16 mouse cellular contexts compared by ENCODE assay signal in the genomic region with DNA sequence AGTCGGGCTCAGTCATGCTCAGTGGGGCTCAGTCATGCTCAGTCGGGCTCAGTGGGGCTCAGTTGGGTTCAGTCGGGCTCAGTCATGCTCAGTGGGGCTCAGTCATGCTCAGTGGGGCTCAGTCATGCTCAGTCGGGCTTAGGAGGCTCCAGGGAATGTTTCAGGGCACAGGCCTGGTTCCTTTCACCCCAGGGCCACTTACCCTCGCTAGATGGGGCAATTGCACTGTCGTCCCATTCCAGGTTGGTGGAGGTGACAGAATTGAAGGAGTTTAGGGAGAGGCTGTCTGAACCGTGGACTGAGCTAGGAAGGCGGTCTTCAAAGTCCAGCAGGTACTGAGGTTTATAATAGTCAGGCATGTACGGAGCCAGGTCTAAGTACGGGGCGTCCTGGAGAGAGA. TPM values are rescaled to one million over a fixed set of nuclear protein-coding genes. Genes with fewer than 3 reads are reported as not detected.
"Had no signal": no experiment of that assay in that cellular context is flagged by ENCODE, and none has a peak within 500 bp of the region (broad histone marks: within the 10 kb centered on the region; RNA-seq: fewer than 3 reads in every experiment).

No protein-coding gene starts in this region.

- H3K27me3 ChIP-seq: liver, embryonic 12.5 days; megakaryocyte, embryonic 14.5 days; midbrain, embryonic 15.5 days; neural tube, embryonic 12.5 days had no signal

- H3K9me3 ChIP-seq: limb, embryonic 10.5 days; liver, embryonic 12.5 days; megakaryocyte, embryonic 14.5 days; midbrain, embryonic 15.5 days; neural tube, embryonic 12.5 days had no signal

- H3K4me2 ChIP-seq: liver, embryonic 12.5 days; midbrain, embryonic 11.5 days; midbrain, embryonic 15.5 days; neural tube, embryonic 12.5 days had no signal

- H3K4me3 ChIP-seq: limb, embryonic 10.5 days; liver, embryonic 12.5 days; midbrain, embryonic 15.5 days; neural tube, embryonic 12.5 days had no signal

- H3K27ac ChIP-seq: limb, embryonic 10.5 days; liver, embryonic 12.5 days; macrophage; midbrain, embryonic 15.5 days; neural tube, embryonic 12.5 days had no signal

- H3K9ac ChIP-seq: liver, embryonic 12.5 days; midbrain, embryonic 15.5 days; neural tube, embryonic 12.5 days had no signal

- H3K4me1 ChIP-seq: liver, embryonic 12.5 days had no signal

- ATAC-seq: liver, embryonic 12.5 days; midbrain, embryonic 15.5 days had no signal

- DNase-seq: kidney, adult 9 months; lung, postnatal 14 days; thymus, adult 18-20 months; thymus, postnatal 25 days had no signal

RNA-seq across cellular contexts. Expression of gene Slc25a34, which starts 15.9 kb away (rescaled TPM):
- total RNA-seq: monocyte, adult 5-6 weeks had no signal
- polyA plus RNA-seq: liver, embryonic 12.5 days; midbrain, embryonic 11.5 days; neural tube, embryonic 12.5 days had no signal

RNA-seq across cellular contexts. Expression of gene Tmem82, which starts 21.0 kb away (rescaled TPM):
- total RNA-seq: monocyte, adult 5-6 weeks; neutrophil, adult 5-6 weeks had no signal

RNA-seq across cellular contexts. Expression of gene Fblim1, which starts 33.6 kb away (rescaled TPM):
- total RNA-seq: monocyte, adult 5-6 weeks had no signal

RNA-seq across cellular contexts. Expression of gene Rsc1a1, which starts 45.9 kb away (rescaled TPM):
- total RNA-seq: left cerebral cortex, adult 18-20 months; left cerebral cortex, postnatal 14 days; monocyte, adult 5-6 weeks had no signal
- polyA plus RNA-seq: liver, embryonic 16.5 days; macrophage; neural tube, embryonic 12.5 days had no signal
